Mouse (Mus musculus): ENCODE data around the gene Hkdc1. TPM values are rescaled to one million over a fixed set of nuclear protein-coding genes. Genes with fewer than 3 reads are reported as not detected.

Gene Hkdc1
- polyA plus RNA-seq, 1 experiment from 2014 or later, result 1.1 TPM

GRCm38 (mm10) chr10:62418831-62419356 lies 3.4 kb downstream of the Hkdc1 start:
- no peak for DNase-seq (ENCODE audit: low spot score)
- WGBS, result 78% methylated on average over 7 of the region's 7 CpGs
- Histone ChIP-seq H3K4me3 (no peak overlapping the region), H3K9me3 (replicated peaks) (no peaks in the 10 kb centered on the region), H3K4me1 (peaks cover 10% of the 10 kb centered on the region; the same call in 1 of the 2 replicates), H3K36me3 (no peaks in the 10 kb centered on the region), H3K27ac (no peak overlapping the region), H3K27me3 (ENCODE audit: low read depth, poor library complexity, severe bottlenecking) (peaks cover 3% of the 10 kb centered on the region; the same call in 1 of the 2 replicates)

DNA sequence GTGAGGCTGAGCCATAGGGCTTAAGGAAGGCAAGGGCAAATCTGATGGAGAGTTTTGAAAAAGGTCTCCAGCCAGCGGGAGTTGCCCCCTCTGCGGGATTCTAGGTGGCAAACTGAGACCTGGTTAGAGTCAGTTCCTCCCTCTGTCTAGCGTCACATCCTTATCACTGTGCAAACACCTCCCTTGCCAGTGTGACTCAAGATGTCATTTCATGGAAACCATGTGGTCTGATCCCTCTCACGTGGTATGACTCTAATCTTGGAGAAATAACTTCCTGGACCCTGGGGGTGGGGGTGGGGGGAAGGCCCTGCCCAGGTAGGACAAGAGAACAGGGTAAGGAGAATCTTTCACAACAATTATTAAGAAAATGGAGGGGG lies 8.7 kb downstream of the Hkdc1 start:
- WGBS, result 26% methylated on average over 4 of the region's 4 CpGs
- DNase-seq (ENCODE audit: low spot score), result no peak
- Histone ChIP-seq H3K27ac (no peak overlapping the region), H3K27me3 (ENCODE audit: low read depth, poor library complexity, severe bottlenecking) (peaks cover 4% of the 10 kb centered on the region; the same call in 1 of the 2 replicates), H3K9me3 (replicated peaks) (no peaks in the 10 kb centered on the region), H3K36me3 (no peaks in the 10 kb centered on the region), H3K4me3 (no peak overlapping the region), H3K4me1 (peaks cover 16% of the 10 kb centered on the region)

DNA sequence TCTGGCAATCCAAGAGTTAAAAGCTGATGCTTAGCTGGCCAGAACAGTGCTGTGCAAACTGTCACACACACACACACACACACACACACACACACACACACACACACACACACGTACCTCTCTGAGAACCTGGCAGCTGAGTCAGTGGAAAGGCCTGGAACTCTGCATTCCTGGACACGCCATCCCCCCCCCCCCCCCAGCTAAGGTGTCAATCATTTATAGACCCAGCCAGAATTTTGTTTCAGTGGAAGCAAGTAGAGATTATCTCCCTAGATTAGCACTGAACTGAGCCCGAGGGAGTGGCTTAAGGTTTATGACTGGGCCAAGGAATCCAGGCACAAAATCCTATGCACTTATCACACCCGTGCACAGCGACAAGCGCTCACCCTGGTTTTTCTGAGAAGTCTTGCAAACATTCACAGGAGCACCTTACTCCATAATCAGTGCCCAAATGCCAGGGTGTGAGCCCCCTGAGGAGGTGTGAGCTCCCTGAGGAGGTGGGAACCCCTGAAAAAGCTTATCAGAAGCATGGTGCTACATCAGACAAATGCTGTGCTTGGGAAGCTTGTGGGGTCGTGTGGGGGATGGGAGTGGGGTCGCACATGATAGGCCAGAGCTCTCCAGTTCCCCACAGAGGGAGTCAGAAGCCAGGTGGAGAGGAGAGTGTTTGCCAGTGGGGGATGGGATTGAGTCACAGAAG lies 9.2 kb downstream of the Hkdc1 start:
- WGBS, result 13% methylated on average over 8 of the region's 8 CpGs
- Histone ChIP-seq H3K27ac (no peak overlapping the region), H3K4me1 (peaks cover 16% of the 10 kb centered on the region), H3K9me3 (replicated peaks) (no peaks in the 10 kb centered on the region), H3K27me3 (ENCODE audit: low read depth, poor library complexity, severe bottlenecking) (peaks cover 6% of the 10 kb centered on the region; the same call in 1 of the 2 replicates), H3K36me3 (no peaks in the 10 kb centered on the region), H3K4me3 (no peak overlapping the region)
- DNase-seq (ENCODE audit: low spot score), result no peak

GRCm38 (mm10) chr10:62411431-62412410 lies 10.6 kb downstream of the Hkdc1 start:
- Histone ChIP-seq H3K4me3 (no peak overlapping the region), H3K9me3 (replicated peaks) (no peaks in the 10 kb centered on the region), H3K27me3 (ENCODE audit: low read depth, poor library complexity, severe bottlenecking) (0 out of 2 replicates have a peak, but pooled peaks cover 3% of the 10 kb centered on the region), H3K36me3 (no peaks in the 10 kb centered on the region), H3K27ac (no peak overlapping the region), H3K4me1 (peaks cover 16% of the 10 kb centered on the region)
- 68% methylated on average over 19 of the region's 19 CpGs for WGBS
- DNase-seq (ENCODE audit: low spot score), result no peak

GRCm38 (mm10) chr10:62410943-62411342 lies 11.3 kb downstream of the Hkdc1 start:
- H3K9me3 ChIP-seq (replicated peaks), result no peaks in the 10 kb centered on the region
- no peaks in the 10 kb centered on the region for H3K36me3 ChIP-seq
- 0 out of 2 replicates have a peak, but pooled peaks cover 10% of the 10 kb centered on the region for H3K27me3 ChIP-seq (ENCODE audit: low read depth, poor library complexity, severe bottlenecking)
- peak; percentile 61 for DNase-seq (ENCODE audit: low spot score)
- 16% methylated on average over 5 of the region's 5 CpGs for WGBS
- H3K4me3 ChIP-seq, result no peak overlapping the region
- H3K4me1 ChIP-seq, result peaks cover 16% of the 10 kb centered on the region
- H3K27ac ChIP-seq, result no peak overlapping the region

DNA sequence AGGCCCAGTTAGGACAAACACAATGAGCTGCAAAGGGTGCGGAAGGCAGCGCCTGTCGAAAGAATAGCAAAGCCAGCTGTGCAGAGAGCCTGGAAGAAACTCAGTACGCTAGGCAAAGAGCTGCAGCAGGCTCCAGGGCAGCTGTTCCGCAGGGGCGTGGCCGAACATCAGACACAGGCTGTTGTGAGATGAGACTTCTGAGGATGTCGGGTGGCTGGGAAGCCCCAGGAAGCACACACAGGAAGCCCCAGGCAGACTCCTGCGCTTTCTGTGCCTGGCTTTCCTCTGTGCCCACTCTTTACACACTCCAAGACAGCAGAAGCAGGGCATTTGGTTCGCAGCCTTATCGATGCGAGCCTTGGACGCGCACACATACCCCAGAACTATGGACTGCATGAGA lies 17.4 kb downstream of the Hkdc1 start:
- DNase-seq (ENCODE audit: low spot score), result peak; percentile 51
- Histone ChIP-seq H3K27me3 (ENCODE audit: low read depth, poor library complexity, severe bottlenecking) (0 out of 2 replicates have a peak, but pooled peaks cover 12% of the 10 kb centered on the region), H3K4me3 (peak overlapping the region; percentile 11)

GRCm38 (mm10) chr10:62401641-62402111 lies 20.6 kb downstream of the Hkdc1 start:
- no peak overlapping the region for H3K27ac ChIP-seq
- 86% methylated on average over 19 of the region's 19 CpGs for WGBS
- H3K9me3 ChIP-seq (replicated peaks), result no peaks in the 10 kb centered on the region

More for the DNA sequence above, 17.4 kb downstream of the Hkdc1 start:
- WGBS, result 50% methylated on average over 14 of the region's 14 CpGs
- H3K27ac ChIP-seq, result no peak overlapping the region
- no peaks in the 10 kb centered on the region for H3K36me3 ChIP-seq
- H3K4me1 ChIP-seq, result peaks cover 6% of the 10 kb centered on the region
- no peaks in the 10 kb centered on the region for H3K9me3 ChIP-seq (replicated peaks)

DNA sequence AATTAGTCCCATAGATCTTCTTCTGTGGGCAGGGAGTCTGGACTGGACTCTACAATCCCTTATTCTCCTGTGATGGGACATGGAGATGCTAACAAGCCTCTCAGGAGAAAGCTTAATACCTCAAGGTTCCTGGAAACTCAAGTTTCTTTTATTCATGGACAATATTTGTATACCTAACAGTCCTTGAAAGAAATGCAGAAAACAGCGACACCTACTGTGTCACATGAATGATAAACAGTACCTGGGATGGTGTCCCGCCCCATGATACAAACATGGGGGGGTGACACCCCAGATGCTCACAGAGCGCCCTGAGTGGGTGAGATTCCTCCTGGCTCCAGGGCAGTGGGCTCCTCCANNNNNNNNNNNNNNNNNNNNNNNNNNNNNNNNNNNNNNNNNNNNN lies 39.3 kb downstream of the Hkdc1 start:
- no peak for DNase-seq (ENCODE audit: low spot score)
- no peaks in the 10 kb centered on the region for H3K4me1 ChIP-seq
- no peaks in the 10 kb centered on the region for H3K27me3 ChIP-seq (ENCODE audit: low read depth, poor library complexity, severe bottlenecking)
- H3K4me3 ChIP-seq, result no peak overlapping the region
- H3K27ac ChIP-seq, result no peak overlapping the region
- 84% methylated on average over 3 of the region's 3 CpGs for WGBS
- H3K36me3 ChIP-seq, result no peaks in the 10 kb centered on the region
- no peaks in the 10 kb centered on the region for H3K9me3 ChIP-seq (replicated peaks)

More at GRCm38 (mm10) chr10:62401641-62402111, 20.6 kb downstream of the Hkdc1 start:
- Histone ChIP-seq H3K4me3 (no peak overlapping the region), H3K4me1 (peaks cover 6% of the 10 kb centered on the region), H3K36me3 (no peaks in the 10 kb centered on the region), H3K27me3 (ENCODE audit: low read depth, poor library complexity, severe bottlenecking) (0 out of 2 replicates have a peak, but pooled peaks cover 8% of the 10 kb centered on the region)
- no peak for DNase-seq (ENCODE audit: low spot score)

GRCm38 (mm10) chr10:62380936-62381335 lies 41.4 kb downstream of the Hkdc1 start:
- no peaks in the 10 kb centered on the region for H3K4me1 ChIP-seq
- H3K4me3 ChIP-seq, result no peak overlapping the region
- H3K27me3 ChIP-seq (ENCODE audit: low read depth, poor library complexity, severe bottlenecking), result no peaks in the 10 kb centered on the region
- no peak overlapping the region for H3K27ac ChIP-seq
- H3K36me3 ChIP-seq, result no peaks in the 10 kb centered on the region
- H3K9me3 ChIP-seq (replicated peaks), result no peaks in the 10 kb centered on the region
- DNase-seq (ENCODE audit: low spot score), result no peak

- Histone ChIP-seq H3K27me3 (ENCODE audit: low read depth, poor library complexity, severe bottlenecking) (no peaks in the 10 kb centered on the region), H3K4me3 (no peak within 1 kb of the TSS), H3K27ac (no peak within 1 kb of the TSS), H3K36me3 (no peaks in the 10 kb centered on the region), H3K9me3 (replicated peaks) (no peaks in the 10 kb centered on the region), H3K4me1 (no peaks in the 10 kb centered on the region)
- 86% methylated on average over 1 of the region's 1 CpGs for WGBS
- DNase-seq (ENCODE audit: low spot score), result no peak
Observed at GRCm38 (mm10) chr10:62379808-62380207, 42.5 kb downstream of the Hkdc1 start, which contains the start of gene Hk1. TSS of gene Hk1 (minus strand) at chr10:62379908.

- Histone ChIP-seq H3K4me3 (no peak overlapping the region), H3K27me3 (ENCODE audit: low read depth, poor library complexity, severe bottlenecking) (no peaks in the 10 kb centered on the region), H3K36me3 (no peaks in the 10 kb centered on the region), H3K9me3 (replicated peaks) (no peaks in the 10 kb centered on the region), H3K27ac (no peak overlapping the region), H3K4me1 (0 out of 2 replicates have a peak, but pooled peaks cover 5% of the 10 kb centered on the region)
- no peak for DNase-seq (ENCODE audit: low spot score)
- 87% methylated on average over 7 of the region's 7 CpGs for WGBS
Observed at GRCm38 (mm10) chr10:62358827-62359226, 63.5 kb downstream of the Hkdc1 start.

DNA sequence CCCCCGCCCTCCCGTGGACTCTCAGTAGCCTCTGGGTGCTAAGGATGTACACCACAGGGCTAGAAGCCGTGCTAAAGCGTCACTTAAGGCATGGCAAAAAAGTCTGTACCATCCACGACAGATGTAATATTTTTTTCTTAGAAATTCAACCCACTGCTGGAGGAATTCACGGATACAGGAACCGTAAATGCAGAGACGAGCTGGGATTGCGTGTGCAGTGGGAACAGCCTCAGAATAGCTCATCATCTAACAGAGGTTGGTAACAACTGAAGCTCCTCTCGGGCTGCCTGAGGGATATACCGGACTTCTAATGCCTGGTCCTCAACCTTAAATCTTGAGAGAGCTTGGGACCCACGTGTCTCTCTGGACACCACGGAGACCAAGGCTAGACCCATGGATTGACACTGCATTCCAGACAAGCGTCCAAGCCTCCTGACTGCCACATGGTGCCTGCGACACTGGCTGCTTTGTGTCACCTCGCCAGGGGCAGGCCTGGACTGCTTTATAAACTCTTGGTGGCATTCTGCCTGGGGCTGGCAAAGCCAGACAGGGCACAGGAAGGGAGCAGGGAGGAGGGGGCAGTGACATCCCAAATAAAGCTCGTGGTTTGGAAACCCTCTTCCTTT lies 66.1 kb downstream of the Hkdc1 start:
- Histone ChIP-seq H3K4me3 (no peak overlapping the region), H3K9me3 (replicated peaks) (no peaks in the 10 kb centered on the region), H3K4me1 (0 out of 2 replicates have a peak, but pooled peaks cover 5% of the 10 kb centered on the region), H3K27ac (peak overlapping the region; percentile 12; the same call in 1 of the 2 replicates), H3K36me3 (no peaks in the 10 kb centered on the region), H3K27me3 (ENCODE audit: low read depth, poor library complexity, severe bottlenecking) (no peaks in the 10 kb centered on the region)
- 85% methylated on average over 17 of the region's 17 CpGs for WGBS
- DNase-seq (ENCODE audit: low spot score), result no peak
